Mouse (Mus musculus) small intestine, adult 2 months (tissue): ENCODE results near the gene Lsm7.

Experiments used
- CTCF ChIP-seq: fragments of 200-500 bp; IDR thresholded peaks from 2 replicates; pipeline ENCODE4 v1.5.1; 2012; ENCODE audit warnings: low read depth, mild to moderate bottlenecking, control low read depth, inconsistent platforms, low read length, moderate library complexity, mixed read lengths; ENCODE audit not compliant: insufficient replicate concordance, insufficient read length; ENCODE audit errors: extremely low read depth
- POLR2A ChIP-seq: fragments of 200-500 bp; IDR thresholded peaks from 2 replicates; pipeline ENCODE4 v1.6.1; 2012; ENCODE audit warnings: low read depth, mild to moderate bottlenecking, control low read depth, inconsistent platforms, low read length, moderate library complexity

- TF ChIP-seq CTCF = no peak
- TF ChIP-seq POLR2A = no peak
Measured at GRCm38 (mm10) chr10:80804340-80804739, 50.7 kb downstream of the Lsm7 start.
